Mouse (Mus musculus) midbrain, embryonic 11.5 days (tissue): ENCODE measurements around the gene Pik3c2g. TPM values are rescaled to one million over a fixed set of nuclear protein-coding genes. Genes with fewer than 3 reads are reported as not detected.

ENCODE experiments used
- ATAC-seq: fragments of 200-750 bp; cut with Nextera tagmentation; 2 replicates; pipeline ENCODE4 v1.8.0; 2017; ENCODE audit warnings: moderate TSS enrichment, moderate library complexity; ENCODE audit not compliant: low FRiP score
- DNase-seq: peaks from one replicate; pipeline ENCODE4 v3.0.0; 2015; ENCODE audit warnings: low spot score; ENCODE audit errors: missing footprints
- H3K27ac ChIP-seq: fragments of 300-500 bp; sonication (generic); 2 replicates; pipeline ENCODE4 v1.5.1; 2014; ENCODE audit warnings: low read depth, low read length
- H3K27me3 ChIP-seq: fragments of 300-500 bp; sonication (generic); 2 replicates; pipeline ENCODE4 v1.6.1; 2014; ENCODE audit warnings: mild to moderate bottlenecking, low read length, moderate library complexity, mixed read lengths; ENCODE audit not compliant: control insufficient read depth, insufficient read depth
- H3K36me3 ChIP-seq: fragments of 300-500 bp; sonication (generic); 2 replicates; pipeline ENCODE4 v1.6.1; 2014; ENCODE audit warnings: mild to moderate bottlenecking, low read length, moderate library complexity, mixed read lengths; ENCODE audit not compliant: control insufficient read depth, insufficient read depth
- H3K4me1 ChIP-seq: fragments of 300-500 bp; sonication (generic); 2 replicates; pipeline ENCODE4 v1.6.1; 2014; ENCODE audit warnings: low read length; ENCODE audit not compliant: control insufficient read depth, insufficient read depth
- H3K4me2 ChIP-seq: fragments of 300-500 bp; sonication (generic); 2 replicates; pipeline ENCODE4 v1.6.1; 2014; ENCODE audit warnings: mild to moderate bottlenecking, moderate library complexity
- H3K4me3 ChIP-seq: fragments of 300-500 bp; sonication (generic); 2 replicates; pipeline ENCODE4 v1.5.1; 2014; ENCODE audit warnings: low read depth, low read length
- H3K9ac ChIP-seq: fragments of 300-500 bp; sonication (generic); 2 replicates; pipeline ENCODE4 v1.6.1; 2014; ENCODE audit warnings: low read length
- H3K9me3 ChIP-seq: fragments of 300-500 bp; sonication (generic); 2 replicates; pipeline ENCODE4 v1.6.1; 2016; ENCODE audit warnings: low read length; ENCODE audit not compliant: control insufficient read depth
- WGBS: fragments of 180-500 bp; shearing (Covaris S2); extraction: QIAGEN DNeasy Blood & Tissue Kit; methylation state at CpG from one replicate; pipeline ENCODE4 v1.1.7; 2014; 5-methylcytosine and 5-hydroxymethylcytosine counted together
- polyA plus RNA-seq: library from polyadenylated mRNA; unstranded; fragments of >200 nt; fragmentation: Nextera tagmentation; extraction: Ambion mirVana; gene quantifications from 2 replicates; pipeline ENCODE4 v1.2.1, GENCODE M21; 2014

Pik3c2g gene
- polyA plus RNA-seq, 1 experiment from 2014 or later: not detected

- DNase-seq (no peak), ATAC-seq (no peak)
- H3K9ac ChIP-seq: no peak overlapping the region
- no peaks in the 10 kb centered on the region for H3K9me3 ChIP-seq
- H3K27me3 ChIP-seq: no peaks in the 10 kb centered on the region
- 75% methylated on average over 6 of the region's 6 CpGs for whole genome bisulfite sequencing
- H3K4me1 ChIP-seq: no peaks in the 10 kb centered on the region
- no peak overlapping the region for H3K4me3 ChIP-seq
- H3K36me3 ChIP-seq: no peaks in the 10 kb centered on the region
- H3K27ac ChIP-seq: no peak overlapping the region
- H3K4me2 ChIP-seq: no peak overlapping the region
These were observed 290.7 kb downstream of the Pik3c2g start for GRCm38 (mm10) chr6:139877476-139878361.

- H3K27ac ChIP-seq: no peak overlapping the region
- no peak overlapping the region for H3K4me2 ChIP-seq
- WGBS: 86% methylated on average over 1 of the region's 1 CpGs
- no peaks in the 10 kb centered on the region for H3K9me3 ChIP-seq
- H3K4me1 ChIP-seq: no peaks in the 10 kb centered on the region
- H3K27me3 ChIP-seq: no peaks in the 10 kb centered on the region
- no peak overlapping the region for H3K9ac ChIP-seq
- no peak for DNase-seq
- ATAC-seq: no peak
- no peaks in the 10 kb centered on the region for H3K36me3 ChIP-seq
- H3K4me3 ChIP-seq: no peak overlapping the region
These were observed 291.3 kb downstream of the Pik3c2g start for GRCm38 (mm10) chr6:139878362-139878696.

GRCm38 (mm10) chr6:139882076-139882475 is 295.1 kb downstream of the Pik3c2g start:
- no peak overlapping the region for H3K4me3 ChIP-seq
- H3K9me3 ChIP-seq: no peaks in the 10 kb centered on the region
- no peak overlapping the region for H3K9ac ChIP-seq
- no peak overlapping the region for H3K27ac ChIP-seq
- no peak for ATAC-seq
- H3K4me2 ChIP-seq: no peak overlapping the region
- 89% methylated on average over 2 of the region's 2 CpGs for WGBS
- no peaks in the 10 kb centered on the region for H3K27me3 ChIP-seq
- H3K4me1 ChIP-seq: no peaks in the 10 kb centered on the region
- no peaks in the 10 kb centered on the region for H3K36me3 ChIP-seq
- no peak for DNase-seq

GRCm38 (mm10) chr6:139887175-139887574 is 300.2 kb downstream of the Pik3c2g start:
- peaks cover 5% of the 10 kb centered on the region; the same call in 1 of the 2 replicates for H3K4me1 ChIP-seq
- no peaks in the 10 kb centered on the region for H3K27me3 ChIP-seq
- H3K27ac ChIP-seq: no peak overlapping the region
- H3K9ac ChIP-seq: no peak overlapping the region
- no peaks in the 10 kb centered on the region for H3K9me3 ChIP-seq
- H3K4me3 ChIP-seq: no peak overlapping the region
- no peak for ATAC-seq
- DNase-seq: no peak
- no peak overlapping the region for H3K4me2 ChIP-seq
- H3K36me3 ChIP-seq: no peaks in the 10 kb centered on the region

GRCm38 (mm10) chr6:139895637-139896036 is 308.6 kb downstream of the Pik3c2g start:
- no peak for DNase-seq
- WGBS: 74% methylated on average over 2 of the region's 2 CpGs
- no peak overlapping the region for H3K4me3 ChIP-seq

GRCm38 (mm10) chr6:139899630-139900151 is 312.7 kb downstream of the Pik3c2g start:
- 94% methylated on average over 8 of the region's 8 CpGs for WGBS
- ATAC-seq (no peak), DNase-seq (no peak)
- no peak overlapping the region for H3K9ac ChIP-seq
- H3K36me3 ChIP-seq: no peaks in the 10 kb centered on the region
- H3K4me2 ChIP-seq: no peak overlapping the region
- no peaks in the 10 kb centered on the region for H3K4me1 ChIP-seq
- no peak overlapping the region for H3K27ac ChIP-seq
- H3K27me3 ChIP-seq: no peaks in the 10 kb centered on the region
- no peak overlapping the region for H3K4me3 ChIP-seq
- H3K9me3 ChIP-seq: no peaks in the 10 kb centered on the region

More at GRCm38 (mm10) chr6:139895637-139896036, 308.6 kb downstream of the Pik3c2g start:
- Histone ChIP-seq H3K4me1 (no peaks in the 10 kb centered on the region), H3K27ac (no peak overlapping the region), H3K36me3 (no peaks in the 10 kb centered on the region), H3K27me3 (no peaks in the 10 kb centered on the region), H3K9ac (no peak overlapping the region), H3K4me2 (no peak overlapping the region), H3K9me3 (peaks cover 2% of the 10 kb centered on the region; the same call in 1 of the 2 replicates)
- no peak for ATAC-seq

- H3K36me3 ChIP-seq: no peaks in the 10 kb centered on the region
- no peak overlapping the region for H3K4me3 ChIP-seq
- 73% methylated on average over 4 of the region's 4 CpGs for WGBS
- no peak overlapping the region for H3K9ac ChIP-seq
- no peak for DNase-seq
- ATAC-seq: no peak
- no peak overlapping the region for H3K27ac ChIP-seq
- no peaks in the 10 kb centered on the region for H3K4me1 ChIP-seq
- no peaks in the 10 kb centered on the region for H3K27me3 ChIP-seq
- H3K9me3 ChIP-seq: no peaks in the 10 kb centered on the region
- no peak overlapping the region for H3K4me2 ChIP-seq
These were observed 314.8 kb downstream of the Pik3c2g start for GRCm38 (mm10) chr6:139901801-139902200.

GRCm38 (mm10) chr6:139907138-139907537 is 320.1 kb downstream of the Pik3c2g start:
- no peak for DNase-seq
- WGBS: 63% methylated on average over 4 of the region's 4 CpGs
- no peak overlapping the region for H3K4me3 ChIP-seq
- H3K9me3 ChIP-seq: no peaks in the 10 kb centered on the region
- no peak overlapping the region for H3K9ac ChIP-seq
- H3K36me3 ChIP-seq: no peaks in the 10 kb centered on the region
- H3K4me1 ChIP-seq: no peaks in the 10 kb centered on the region
- no peaks in the 10 kb centered on the region for H3K27me3 ChIP-seq
- H3K4me2 ChIP-seq: no peak overlapping the region
- ATAC-seq: 0 out of 2 replicates have a peak, but pooled peaks have one; percentile 19
- H3K27ac ChIP-seq: no peak overlapping the region

GRCm38 (mm10) chr6:139908997-139909669 is 322.1 kb downstream of the Pik3c2g start:
- Histone ChIP-seq H3K36me3 (no peaks in the 10 kb centered on the region), H3K9me3 (no peaks in the 10 kb centered on the region), H3K27ac (no peak overlapping the region), H3K4me3 (no peak overlapping the region), H3K4me2 (no peak overlapping the region), H3K27me3 (no peaks in the 10 kb centered on the region), H3K9ac (no peak overlapping the region), H3K4me1 (no peaks in the 10 kb centered on the region)
- no peak for ATAC-seq
- DNase-seq: no peak
- WGBS: 78% methylated on average over 12 of the region's 12 CpGs
